Mouse (Mus musculus) intestine, postnatal 0 days (tissue): ENCODE data around the gene Bcat1. TPM values are rescaled to one million over a fixed set of nuclear protein-coding genes. Genes with fewer than 3 reads are reported as not detected.
A peak's percentile ranks its signal among the peaks of the same experiment; 100 is the strongest.

ENCODE experiments used
- ATAC-seq: fragments of 200-750 bp; cut with Nextera tagmentation; 2 replicates; pipeline ENCODE4 v1.8.0; 2017; ENCODE audit warnings: mild to moderate bottlenecking, moderate TSS enrichment, moderate library complexity
- H3K27ac ChIP-seq: fragments of 300-500 bp; sonication (generic); 2 replicates; pipeline ENCODE4 v1.5.1; 2014; ENCODE audit warnings: mild to moderate bottlenecking, low read depth, low read length, moderate library complexity
- H3K27me3 ChIP-seq: fragments of 300-500 bp; sonication (generic); replicated peaks from 2 replicates; pipeline ENCODE4 v1.6.1; 2014; ENCODE audit warnings: low read length, mixed read lengths; ENCODE audit not compliant: control insufficient read depth, insufficient read depth
- H3K36me3 ChIP-seq: fragments of 300-500 bp; sonication (generic); 2 replicates; pipeline ENCODE4 v1.6.1; 2014; ENCODE audit warnings: mild to moderate bottlenecking, moderate library complexity; ENCODE audit not compliant: control insufficient read depth, insufficient read depth
- H3K4me1 ChIP-seq: fragments of 300-500 bp; sonication (generic); replicated peaks from 2 replicates; pipeline ENCODE4 v1.6.1; 2014; ENCODE audit warnings: antibody characterized with exemption, low read length, mixed read lengths; ENCODE audit not compliant: control insufficient read depth, insufficient read depth
- H3K4me2 ChIP-seq: fragments of 300-500 bp; sonication (generic); replicated peaks from 2 replicates; pipeline ENCODE4 v1.6.1; 2014; ENCODE audit warnings: low read depth, mild to moderate bottlenecking, moderate library complexity
- H3K4me3 ChIP-seq: fragments of 300-500 bp; sonication (generic); 2 replicates; pipeline ENCODE4 v1.5.1; 2014; ENCODE audit warnings: low read depth, low read length
- H3K9ac ChIP-seq: fragments of 300-500 bp; sonication (generic); 2 replicates; pipeline ENCODE4 v1.6.1; 2014; ENCODE audit warnings: mild to moderate bottlenecking, low read depth, low read length
- H3K9me3 ChIP-seq: fragments of 300-500 bp; sonication (generic); 2 replicates; pipeline ENCODE4 v1.6.1; 2016; ENCODE audit warnings: mixed run types; ENCODE audit not compliant: control insufficient read depth
- CTCF ChIP-seq: sonication (generic); IDR thresholded peaks from 2 replicates; pipeline ENCODE4 v1.5.1; 2016; ENCODE audit warnings: low read depth, mild to moderate bottlenecking, control low read depth, antibody characterized with exemption, moderate library complexity
- WGBS: fragments of 180-500 bp; shearing (Covaris S2); extraction: QIAGEN DNeasy Blood & Tissue Kit; methylation state at CpG from one replicate; pipeline ENCODE4 v1.1.7; 2014; 5-methylcytosine and 5-hydroxymethylcytosine counted together
- polyA plus RNA-seq: library from polyadenylated mRNA; unstranded; fragments of >200 nt; fragmentation: Nextera tagmentation; extraction: Ambion mirVana; gene quantifications from 2 replicates; pipeline ENCODE4 v1.2.1, GENCODE M21; 2015

Bcat1 gene
- polyA plus RNA-seq, 1 experiment from 2014 or later: 1.0 TPM

- Histone ChIP-seq H3K36me3 (no peaks in the 10 kb centered on the region), H3K27ac (no peak overlapping the region), H3K27me3 (no peaks in the 10 kb centered on the region), H3K4me1 (no peaks in the 10 kb centered on the region), H3K9ac (no peak overlapping the region), H3K4me2 (no peak overlapping the region), H3K4me3 (no peak overlapping the region), H3K9me3 (no peaks in the 10 kb centered on the region)
- no peak for ATAC-seq
- WGBS: 74% methylated on average over 8 of the region's 8 CpGs
- TF ChIP-seq CTCF: peak; percentile 70
These were observed 65.8 kb downstream of the Bcat1 start for GRCm38 (mm10) chr6:145009859-145010818.

DNA sequence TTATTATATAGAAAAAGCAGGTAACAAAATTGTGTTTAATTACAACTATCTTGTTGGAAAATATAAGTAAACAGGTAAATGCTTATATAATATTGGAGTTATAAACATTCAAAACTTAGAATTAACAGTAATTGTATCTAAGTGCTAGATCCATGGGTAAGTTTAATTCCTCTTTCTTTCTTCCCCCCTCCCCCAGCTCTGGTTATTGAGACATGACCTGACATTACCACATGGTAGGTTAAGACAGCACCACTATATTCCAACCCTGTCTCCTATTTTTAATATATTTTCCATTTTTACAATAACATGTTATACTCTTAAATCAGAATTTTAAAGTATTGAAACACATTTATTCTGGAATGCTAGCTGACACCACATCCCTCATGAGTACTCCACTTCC is 72.5 kb downstream of the Bcat1 start:
- no peak overlapping the region for H3K9ac ChIP-seq
- no peaks in the 10 kb centered on the region for H3K27me3 ChIP-seq
- ATAC-seq: no peak
- H3K4me3 ChIP-seq: no peak overlapping the region
- H3K9me3 ChIP-seq: no peaks in the 10 kb centered on the region
- H3K4me2 ChIP-seq: no peak overlapping the region
- no peak overlapping the region for H3K27ac ChIP-seq
- no peaks in the 10 kb centered on the region for H3K36me3 ChIP-seq
- no peaks in the 10 kb centered on the region for H3K4me1 ChIP-seq
- no peak for TF ChIP-seq CTCF

DNA sequence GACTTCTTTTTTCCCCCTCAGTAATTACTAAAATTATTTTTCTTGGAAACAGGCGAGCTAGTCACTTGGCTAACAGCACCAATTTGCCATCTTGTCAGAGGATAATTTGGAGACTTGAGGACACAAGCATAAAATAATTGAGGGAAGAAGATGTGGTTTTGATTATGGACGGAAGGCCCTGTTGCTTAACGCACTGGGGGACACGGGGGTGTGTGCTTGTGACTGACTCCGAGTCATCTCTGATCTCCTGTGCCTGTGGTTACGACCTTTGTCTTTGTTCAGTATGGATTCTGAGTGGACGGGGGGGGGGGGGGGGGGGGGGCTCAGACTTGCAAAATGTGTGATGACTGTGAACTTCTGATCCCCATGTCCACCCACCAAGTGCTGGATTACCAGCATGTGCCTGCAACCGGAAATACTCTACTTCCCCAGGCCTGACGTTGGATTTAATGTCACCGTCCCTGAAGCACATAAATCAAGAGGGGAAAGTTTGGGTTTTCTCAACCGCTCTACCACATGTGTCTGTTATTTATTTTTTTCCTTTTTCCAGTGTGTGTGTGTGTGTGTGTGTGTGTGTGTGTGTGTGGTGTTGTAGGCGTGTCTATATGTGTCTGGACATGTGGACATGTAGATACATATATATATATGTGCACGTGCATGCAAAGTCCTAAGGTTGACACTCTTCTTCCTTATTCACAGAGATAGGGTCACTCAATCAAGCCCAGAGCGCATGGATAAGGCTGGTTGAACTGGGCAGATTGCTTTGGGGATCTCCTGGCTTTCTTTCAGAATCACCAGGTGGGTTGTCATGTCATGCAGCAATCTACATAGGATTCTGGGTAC is 73.7 kb downstream of the Bcat1 start:
- Histone ChIP-seq H3K27ac (no peak overlapping the region), H3K9ac (no peak overlapping the region), H3K36me3 (no peaks in the 10 kb centered on the region), H3K9me3 (no peaks in the 10 kb centered on the region), H3K4me3 (no peak overlapping the region), H3K4me1 (no peaks in the 10 kb centered on the region), H3K4me2 (no peak overlapping the region), H3K27me3 (no peaks in the 10 kb centered on the region)
- 79% methylated on average over 14 of the region's 14 CpGs for WGBS
- no peak for TF ChIP-seq CTCF
- ATAC-seq: no peak

DNA sequence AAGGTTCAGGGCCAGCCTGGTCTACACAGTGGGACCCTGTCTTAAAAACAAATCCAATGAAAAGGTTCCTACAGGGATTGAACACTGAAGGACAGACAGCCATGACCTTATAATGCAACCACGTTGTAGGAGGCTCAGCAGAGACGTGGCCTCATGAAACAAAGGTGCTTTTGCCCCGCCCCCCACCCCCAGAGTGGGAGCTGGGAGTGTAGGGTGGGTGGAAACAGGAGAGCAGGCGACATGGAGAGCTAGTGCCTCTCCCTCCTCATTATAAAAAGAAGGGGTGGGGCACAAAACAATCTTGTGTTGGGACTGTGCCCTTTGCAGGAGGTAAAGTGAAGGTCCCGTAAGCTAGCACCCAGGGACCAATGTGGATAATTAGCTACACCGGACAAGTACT is 74.5 kb downstream of the Bcat1 start:
- no peak for TF ChIP-seq CTCF
- Histone ChIP-seq H3K4me1 (no peaks in the 10 kb centered on the region), H3K9ac (no peak overlapping the region), H3K9me3 (no peaks in the 10 kb centered on the region), H3K4me3 (no peak overlapping the region), H3K4me2 (no peak overlapping the region), H3K27ac (no peak overlapping the region), H3K27me3 (no peaks in the 10 kb centered on the region), H3K36me3 (no peaks in the 10 kb centered on the region)
- WGBS: 54% methylated on average over 6 of the region's 6 CpGs
- no peak for ATAC-seq

- no peak for ATAC-seq
- Histone ChIP-seq H3K36me3 (no peaks in the 10 kb centered on the region), H3K4me3 (no peak overlapping the region), H3K27ac (no peak overlapping the region), H3K27me3 (no peaks in the 10 kb centered on the region), H3K9ac (no peak overlapping the region), H3K4me1 (no peaks in the 10 kb centered on the region), H3K9me3 (no peaks in the 10 kb centered on the region), H3K4me2 (no peak overlapping the region)
- TF ChIP-seq CTCF: peak; percentile 73
- WGBS: 82% methylated on average over 3 of the region's 3 CpGs
These were observed 78.8 kb downstream of the Bcat1 start for GRCm38 (mm10) chr6:144997229-144997628.

DNA sequence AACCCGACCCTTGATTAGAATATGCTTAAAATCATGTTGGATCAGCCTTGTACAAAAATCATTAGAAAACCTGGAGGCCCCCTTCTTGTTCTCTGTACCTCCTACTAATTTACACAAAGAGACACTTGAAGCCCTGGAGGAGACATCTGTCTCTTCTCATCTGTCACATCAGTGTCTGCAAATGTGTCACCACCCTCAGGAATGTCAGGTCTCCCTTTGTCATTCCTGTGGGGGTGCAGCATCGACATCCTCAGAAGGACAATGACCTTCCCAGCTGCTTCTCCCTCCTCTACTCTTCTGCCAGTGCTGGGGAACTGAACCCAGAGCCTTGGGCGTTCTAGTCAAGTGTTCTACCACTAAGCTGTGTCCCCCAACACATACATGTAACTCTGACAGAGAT is 83.9 kb downstream of the Bcat1 start:
- Histone ChIP-seq H3K9ac (no peak overlapping the region), H3K4me1 (no peaks in the 10 kb centered on the region), H3K27ac (no peak overlapping the region), H3K4me3 (no peak overlapping the region), H3K27me3 (no peaks in the 10 kb centered on the region), H3K4me2 (no peak overlapping the region), H3K9me3 (no peaks in the 10 kb centered on the region), H3K36me3 (no peaks in the 10 kb centered on the region)
- 47% methylated on average over 3 of the region's 3 CpGs for WGBS
- no peak for TF ChIP-seq CTCF
- no peak for ATAC-seq
